ENCODE assay signal across 18 mouse cellular contexts in genomic region chr11:52180651-52181050, GRCm38 (mm10). TPM values are rescaled to one million over a fixed set of nuclear protein-coding genes. Genes with fewer than 3 reads are reported as not detected.
"Had no signal": no experiment of that assay in that cellular context is flagged by ENCODE, and none has a peak within 500 bp of the region (broad histone marks: within the 10 kb centered on the region; RNA-seq: fewer than 3 reads in every experiment).

No protein-coding gene starts in this region.

RNA-seq across cellular contexts. Expression of gene Olfr1371, which starts 33.1 kb away (rescaled TPM):
- total RNA-seq: megakaryocyte progenitor cell, adult 5-6 weeks; midbrain, postnatal 0 days; monocyte, adult 5-6 weeks had no signal
- polyA plus RNA-seq: liver, postnatal 0 days; lung, adult 2 months; lung, embryonic 15.5 days; lung, postnatal 0 days; macrophage; midbrain, embryonic 11.5 days; midbrain, embryonic 13.5 days; midbrain, embryonic 15.5 days; midbrain, postnatal 0 days; neural tube, embryonic 11.5 days; neural tube, embryonic 13.5 days; neural tube, embryonic 15.5 days; small intestine, adult 2 months; stomach, embryonic 14.5 days; stomach, embryonic 16.5 days; thymus, postnatal 0 days had no signal

RNA-seq across cellular contexts. Expression of gene Olfr1373, which starts 35.3 kb away (rescaled TPM):
- total RNA-seq: midbrain, postnatal 0 days; monocyte, adult 5-6 weeks had no signal
- polyA plus RNA-seq: liver, postnatal 0 days; lung, adult 2 months; lung, embryonic 15.5 days; lung, postnatal 0 days; macrophage; midbrain, embryonic 11.5 days; midbrain, embryonic 13.5 days; midbrain, embryonic 15.5 days; midbrain, postnatal 0 days; neural tube, embryonic 11.5 days; neural tube, embryonic 13.5 days; neural tube, embryonic 15.5 days; small intestine, adult 2 months; stomach, embryonic 14.5 days; stomach, embryonic 16.5 days; thymus, postnatal 0 days had no signal
